Mouse (Mus musculus): ENCODE results near the gene Spats2. TPM values are rescaled to one million over a fixed set of nuclear protein-coding genes. Genes with fewer than 3 reads are reported as not detected.

The Spats2 gene
- polyA plus RNA-seq, 1 experiment = 25.4 TPM

DNA sequence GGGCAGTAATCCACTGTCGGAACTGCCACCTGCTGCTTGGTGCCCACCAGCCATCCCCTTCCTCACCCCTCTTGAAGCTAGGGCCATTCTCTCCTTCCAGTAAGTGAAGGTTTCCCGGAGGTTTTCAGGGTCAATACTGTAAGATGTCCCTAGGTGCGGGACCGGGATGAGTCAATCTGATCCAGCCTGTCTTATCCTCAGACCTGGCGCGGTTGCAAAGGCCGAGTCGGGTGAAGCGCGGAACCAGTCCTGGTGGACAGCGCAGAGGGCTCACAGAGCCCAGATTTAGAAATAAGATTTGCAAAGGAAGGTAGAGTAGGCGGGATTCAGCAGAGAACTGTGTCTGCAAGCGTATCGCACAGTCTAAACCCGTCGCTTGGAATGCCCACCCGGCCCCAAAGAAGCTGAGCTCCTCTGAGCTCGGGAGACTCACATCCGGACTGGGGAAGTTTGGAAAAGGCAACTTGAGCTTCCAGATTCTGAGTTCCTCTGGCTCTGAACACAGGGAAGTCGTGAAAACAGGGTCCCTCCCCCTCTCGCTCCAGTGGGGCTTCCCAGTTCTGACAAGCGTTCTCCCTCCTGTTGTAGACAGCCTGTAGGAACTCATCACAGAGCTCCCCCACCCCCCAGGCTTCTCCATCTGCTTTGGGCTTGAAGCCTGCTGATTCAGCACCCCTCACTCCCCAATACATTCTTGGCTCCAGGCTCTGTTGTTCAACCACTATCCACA is 99.5 kb downstream of the Spats2 start:
- H3K79me3 ChIP-seq (ENCODE audit: low read depth) = no peaks in the 10 kb centered on the region
- H3K27me3 ChIP-seq (ENCODE audit: control insufficient read depth, insufficient read depth, insufficient read length) = peaks cover 91% of the 10 kb centered on the region
- no peaks in the 10 kb centered on the region for H3K79me2 ChIP-seq (ENCODE audit: control insufficient read depth, insufficient read depth)
- TF ChIP-seq FOSL1 (IDR thresholded peaks at IDR 0.05; ENCODE audit: insufficient read depth, low read length, poor library complexity, severe bottlenecking) (no peak), CTCF (IDR thresholded peaks at IDR 0.05; ENCODE audit: control insufficient read depth, insufficient read depth, insufficient read length) (no peak), CEBPB (IDR thresholded peaks at IDR 0.05; ENCODE audit: low read depth) (no peak), USF1 (IDR thresholded peaks at IDR 0.05; ENCODE audit: low read depth) (no peak), MAX (IDR thresholded peaks at IDR 0.05) (no peak), MYOG (IDR thresholded peaks at IDR 0.05; ENCODE audit: control insufficient read depth, extremely low read depth, insufficient read length) (no peak), MYOD1 (IDR thresholded peaks at IDR 0.05; ENCODE audit: control insufficient read depth, insufficient read length, low read depth) (no peak)
- no peak overlapping the region for H3ac ChIP-seq (ENCODE audit: control insufficient read depth, insufficient read length, low read depth)
- H3K36me3 ChIP-seq (ENCODE audit: control insufficient read depth, insufficient read depth) = no peaks in the 10 kb centered on the region
- H3K4me3 ChIP-seq (ENCODE audit: insufficient read depth, poor library complexity, severe bottlenecking) = no peak overlapping the region

DNA sequence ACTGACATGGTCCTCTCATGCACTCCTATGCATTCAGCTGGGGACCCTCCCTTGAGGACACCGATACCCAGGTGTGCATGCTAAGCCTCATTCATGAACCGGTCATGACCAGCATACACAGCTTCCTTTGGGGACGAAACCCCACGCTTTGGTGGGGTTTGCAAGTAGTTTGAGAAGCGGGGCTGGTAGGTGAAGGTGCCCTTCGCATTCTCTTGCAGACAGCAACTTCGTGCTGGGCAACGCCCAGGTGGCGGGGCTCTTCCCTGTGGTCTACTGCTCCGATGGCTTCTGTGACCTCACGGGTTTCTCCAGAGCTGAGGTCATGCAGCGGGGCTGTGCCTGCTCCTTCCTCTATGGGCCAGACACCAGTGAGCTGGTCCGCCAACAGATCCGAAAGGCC is 100.4 kb downstream of the Spats2 start:
- TF ChIP-seq CEBPB (IDR thresholded peaks at IDR 0.05; ENCODE audit: low read depth) = no peak
- no peak for TF ChIP-seq MYOG (IDR thresholded peaks at IDR 0.05; ENCODE audit: control insufficient read depth, extremely low read depth, insufficient read length)
- TF ChIP-seq MAX (IDR thresholded peaks at IDR 0.05) = no peak
- no peak for TF ChIP-seq FOSL1 (IDR thresholded peaks at IDR 0.05; ENCODE audit: insufficient read depth, low read length, poor library complexity, severe bottlenecking)
- TF ChIP-seq MYOD1 (IDR thresholded peaks at IDR 0.05; ENCODE audit: control insufficient read depth, insufficient read length, low read depth) = no peak
- TF ChIP-seq CTCF (IDR thresholded peaks at IDR 0.05; ENCODE audit: control insufficient read depth, insufficient read depth, insufficient read length) = no peak
- no peak for TF ChIP-seq USF1 (IDR thresholded peaks at IDR 0.05; ENCODE audit: low read depth)
- Histone ChIP-seq H3K36me3 (ENCODE audit: control insufficient read depth, insufficient read depth) (no peaks in the 10 kb centered on the region), H3K79me2 (ENCODE audit: control insufficient read depth, insufficient read depth) (no peaks in the 10 kb centered on the region), H3K4me3 (ENCODE audit: insufficient read depth, poor library complexity, severe bottlenecking) (no peak overlapping the region), H3K79me3 (ENCODE audit: low read depth) (no peaks in the 10 kb centered on the region), H3ac (ENCODE audit: control insufficient read depth, insufficient read length, low read depth) (no peak overlapping the region), H3K27me3 (ENCODE audit: control insufficient read depth, insufficient read depth, insufficient read length) (peaks cover 95% of the 10 kb centered on the region)

DNA sequence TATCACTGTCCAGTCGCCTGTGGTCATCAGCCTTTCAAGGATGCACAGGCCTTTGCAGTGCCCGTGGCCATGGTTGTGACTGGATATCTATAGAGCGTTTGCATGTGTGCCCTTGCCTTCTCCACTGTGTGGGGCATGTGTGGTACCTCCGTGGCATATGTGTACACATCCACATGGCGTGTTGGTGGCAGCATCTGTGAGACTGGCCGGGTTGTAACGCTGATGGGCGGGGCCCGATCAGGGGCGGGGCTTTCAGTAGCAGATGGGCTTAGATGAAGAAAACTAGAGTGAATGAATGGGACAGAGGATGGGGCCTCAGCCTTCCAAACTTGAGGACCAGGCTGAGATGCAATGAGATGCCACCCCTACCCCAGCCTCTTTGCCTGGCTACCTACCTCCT is 106.3 kb downstream of the Spats2 start:
- no peaks in the 10 kb centered on the region for H3K79me3 ChIP-seq (ENCODE audit: low read depth)
- no peaks in the 10 kb centered on the region for H3K36me3 ChIP-seq (ENCODE audit: control insufficient read depth, insufficient read depth)
- TF ChIP-seq MYOG (IDR thresholded peaks at IDR 0.05; ENCODE audit: control insufficient read depth, extremely low read depth, insufficient read length) = no peak
- no peak for TF ChIP-seq MAX (IDR thresholded peaks at IDR 0.05)
- TF ChIP-seq FOSL1 (IDR thresholded peaks at IDR 0.05; ENCODE audit: insufficient read depth, low read length, poor library complexity, severe bottlenecking) = no peak
- peaks cover 84% of the 10 kb centered on the region for H3K27me3 ChIP-seq (ENCODE audit: control insufficient read depth, insufficient read depth, insufficient read length)
- H3ac ChIP-seq (ENCODE audit: control insufficient read depth, insufficient read length, low read depth) = no peak overlapping the region
- no peaks in the 10 kb centered on the region for H3K79me2 ChIP-seq (ENCODE audit: control insufficient read depth, insufficient read depth)
- no peak overlapping the region for H3K4me3 ChIP-seq (ENCODE audit: insufficient read depth, poor library complexity, severe bottlenecking)

DNA sequence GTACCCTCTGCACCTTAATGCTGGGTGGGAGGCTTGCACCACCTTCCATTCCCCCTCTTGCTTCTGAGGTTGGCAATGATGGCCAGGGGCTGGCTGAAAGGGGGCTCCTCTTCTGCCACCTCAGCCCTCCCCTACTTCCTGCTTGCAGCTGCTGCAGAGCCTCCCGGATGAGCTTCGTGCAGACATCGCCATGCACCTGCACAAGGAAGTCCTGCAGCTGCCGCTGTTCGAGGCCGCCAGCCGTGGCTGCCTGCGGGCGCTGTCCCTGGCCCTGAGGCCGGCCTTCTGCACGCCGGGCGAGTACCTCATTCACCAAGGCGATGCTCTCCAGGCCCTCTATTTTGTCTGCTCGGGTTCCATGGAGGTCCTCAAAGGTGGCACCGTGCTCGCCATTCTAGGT is 108.0 kb downstream of the Spats2 start:
- Histone ChIP-seq H3ac (ENCODE audit: control insufficient read depth, insufficient read length, low read depth) (no peak overlapping the region), H3K27me3 (ENCODE audit: control insufficient read depth, insufficient read depth, insufficient read length) (peaks cover 67% of the 10 kb centered on the region), H3K4me3 (ENCODE audit: insufficient read depth, poor library complexity, severe bottlenecking) (no peak overlapping the region), H3K36me3 (ENCODE audit: control insufficient read depth, insufficient read depth) (no peaks in the 10 kb centered on the region), H3K79me3 (ENCODE audit: low read depth) (no peaks in the 10 kb centered on the region), H3K79me2 (ENCODE audit: control insufficient read depth, insufficient read depth) (no peaks in the 10 kb centered on the region)
- TF ChIP-seq CEBPB (IDR thresholded peaks at IDR 0.05; ENCODE audit: low read depth) = no peak
- no peak for TF ChIP-seq MYOG (IDR thresholded peaks at IDR 0.05; ENCODE audit: control insufficient read depth, extremely low read depth, insufficient read length)
- no peak for TF ChIP-seq MAX (IDR thresholded peaks at IDR 0.05)
- no peak for TF ChIP-seq USF1 (IDR thresholded peaks at IDR 0.05; ENCODE audit: low read depth)
- TF ChIP-seq MYOD1 (IDR thresholded peaks at IDR 0.05; ENCODE audit: control insufficient read depth, insufficient read length, low read depth) = no peak
- TF ChIP-seq FOSL1 (IDR thresholded peaks at IDR 0.05; ENCODE audit: insufficient read depth, low read length, poor library complexity, severe bottlenecking) = no peak
- TF ChIP-seq CTCF (IDR thresholded peaks at IDR 0.05; ENCODE audit: control insufficient read depth, insufficient read depth, insufficient read length) = no peak

DNA sequence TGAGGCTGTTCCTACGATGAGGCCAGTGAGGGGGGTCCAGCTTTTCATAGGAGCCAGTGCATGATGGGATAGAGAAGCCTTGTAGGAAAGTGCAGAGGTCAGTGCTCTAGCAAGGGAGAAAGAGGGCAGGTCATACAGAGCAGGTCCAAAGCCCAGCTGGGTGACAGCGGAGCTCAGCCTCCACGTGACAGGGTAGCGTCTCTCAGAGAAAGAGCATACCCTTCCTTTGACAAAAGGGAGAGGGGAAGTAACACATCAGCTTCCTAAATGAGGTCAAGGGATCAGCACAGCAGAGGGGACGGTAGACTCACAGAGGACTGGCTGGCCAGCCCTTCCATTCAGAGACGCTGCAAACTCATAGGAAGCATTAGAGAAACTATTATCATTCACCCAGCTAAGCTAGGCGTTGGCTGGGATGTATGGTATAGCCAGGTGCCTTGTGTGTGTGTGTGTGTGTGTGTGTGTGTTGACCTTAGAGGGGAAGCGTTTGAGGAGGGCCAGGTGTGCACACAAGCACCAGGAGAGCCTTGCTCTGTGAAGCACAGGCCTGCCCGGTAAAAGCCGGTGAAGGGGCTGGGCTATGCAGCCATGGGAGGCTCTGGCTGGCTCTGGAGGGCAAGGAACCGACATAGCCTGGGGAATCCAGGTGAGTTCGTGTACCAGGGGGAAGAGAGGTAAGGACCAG is 108.8 kb downstream of the Spats2 start:
- Histone ChIP-seq H3K4me3 (ENCODE audit: insufficient read depth, poor library complexity, severe bottlenecking) (no peak overlapping the region), H3K79me3 (ENCODE audit: low read depth) (no peaks in the 10 kb centered on the region), H3K79me2 (ENCODE audit: control insufficient read depth, insufficient read depth) (no peaks in the 10 kb centered on the region), H3K27me3 (ENCODE audit: control insufficient read depth, insufficient read depth, insufficient read length) (peaks cover 59% of the 10 kb centered on the region), H3K36me3 (ENCODE audit: control insufficient read depth, insufficient read depth) (no peaks in the 10 kb centered on the region), H3ac (ENCODE audit: control insufficient read depth, insufficient read length, low read depth) (no peak overlapping the region)
- no peak for TF ChIP-seq MAX (IDR thresholded peaks at IDR 0.05)
- no peak for TF ChIP-seq MYOG (IDR thresholded peaks at IDR 0.05; ENCODE audit: control insufficient read depth, extremely low read depth, insufficient read length)
- TF ChIP-seq MYOD1 (IDR thresholded peaks at IDR 0.05; ENCODE audit: control insufficient read depth, insufficient read length, low read depth) = no peak
- TF ChIP-seq CEBPB (IDR thresholded peaks at IDR 0.05; ENCODE audit: low read depth) = no peak
- no peak for TF ChIP-seq USF1 (IDR thresholded peaks at IDR 0.05; ENCODE audit: low read depth)
- no peak for TF ChIP-seq CTCF (IDR thresholded peaks at IDR 0.05; ENCODE audit: control insufficient read depth, insufficient read depth, insufficient read length)
- no peak for TF ChIP-seq FOSL1 (IDR thresholded peaks at IDR 0.05; ENCODE audit: insufficient read depth, low read length, poor library complexity, severe bottlenecking)

All from C2C12 (cell line).